Mouse (Mus musculus) liver, adult 2 months (tissue): ENCODE measurements around the gene Nol12.

Source experiments
- CTCF ChIP-seq: fragments of 200-500 bp; IDR thresholded peaks from 2 replicates; pipeline ENCODE4 v1.5.1; 2011; ENCODE audit warnings: low read depth, low read length, control low read depth
- POLR2A ChIP-seq: fragments of 200-500 bp; IDR thresholded peaks from 2 replicates; pipeline ENCODE4 v1.6.1; 2011; ENCODE audit warnings: low read length, control low read depth; ENCODE audit not compliant: insufficient read depth; ENCODE audit errors: extremely low read depth

DNA sequence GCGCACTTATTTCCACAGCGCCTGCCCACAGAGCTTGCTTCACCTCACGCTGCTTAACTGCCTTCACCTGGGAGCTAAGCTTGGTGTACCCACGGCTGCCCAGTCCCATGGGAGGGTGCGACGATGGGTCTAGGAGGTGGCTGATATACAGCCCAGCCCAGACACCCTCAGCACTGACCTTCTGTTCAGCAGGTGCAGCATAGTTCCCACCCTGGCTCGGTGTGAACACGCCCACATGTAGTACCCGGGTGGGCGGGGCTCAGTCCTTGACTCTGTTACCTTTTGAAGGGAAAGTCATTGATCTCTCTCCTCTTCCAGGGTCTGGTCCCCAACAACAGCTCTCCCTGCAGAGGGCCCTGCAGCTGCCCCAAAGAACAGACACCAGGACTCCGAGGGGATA, 24.8 kb downstream of the Nol12 start:
- TF ChIP-seq CTCF (no peak), POLR2A (no peak)
